Mouse (Mus musculus): ENCODE measurements around the gene Slc6a2. TPM values are rescaled to one million over a fixed set of nuclear protein-coding genes. Genes with fewer than 3 reads are reported as not detected.

The Slc6a2 gene
- polyA plus RNA-seq, 1 experiment from 2014 or later = 0.07 TPM

GRCm38 (mm10) chr8:93030664-93031063, 70.8 kb downstream of the Slc6a2 start:
- DNase-seq (ENCODE audit: low spot score) (no peak), ATAC-seq (ENCODE audit: low FRiP score, low TSS enrichment) (peak; percentile 85)
- no peak overlapping the region for H3K9ac ChIP-seq (ENCODE audit: low read length)
- H3K27ac ChIP-seq (replicated peaks) = no peak overlapping the region
- 61% methylated on average over 2 of the region's 2 CpGs for WGBS
- H3K36me3 ChIP-seq (ENCODE audit: control insufficient read depth, insufficient read depth, low read length) = no peaks in the 10 kb centered on the region
- no peak overlapping the region for H3K4me2 ChIP-seq (replicated peaks; ENCODE audit: low read depth)
- no peaks in the 10 kb centered on the region for H3K4me1 ChIP-seq (replicated peaks; ENCODE audit: control insufficient read depth, insufficient read depth)
- H3K9me3 ChIP-seq (ENCODE audit: control insufficient read depth, low read length) = no peaks in the 10 kb centered on the region
- TF ChIP-seq CTCF (IDR thresholded peaks at IDR 0.05; ENCODE audit: low read depth) = no peak
- no peak for TF ChIP-seq EP300 (optimal IDR thresholded peaks at IDR 0.05)
- no peak overlapping the region for H3K4me3 ChIP-seq (ENCODE audit: low read depth, low read length)
- no peaks in the 10 kb centered on the region for H3K27me3 ChIP-seq (ENCODE audit: control insufficient read depth, insufficient read depth, low read length)

GRCm38 (mm10) chr8:93038831-93039230, 79.0 kb downstream of the Slc6a2 start:
- ATAC-seq (ENCODE audit: low FRiP score, low TSS enrichment) (no peak), DNase-seq (ENCODE audit: low spot score) (no peak)
- no peak overlapping the region for H3K4me3 ChIP-seq (ENCODE audit: low read depth, low read length)
- no peaks in the 10 kb centered on the region for H3K36me3 ChIP-seq (ENCODE audit: control insufficient read depth, insufficient read depth, low read length)
- 11% methylated on average over 2 of the region's 2 CpGs for WGBS
- no peaks in the 10 kb centered on the region for H3K4me1 ChIP-seq (replicated peaks; ENCODE audit: control insufficient read depth, insufficient read depth)
- TF ChIP-seq EP300 (optimal IDR thresholded peaks at IDR 0.05) (no peak), CTCF (IDR thresholded peaks at IDR 0.05; ENCODE audit: low read depth) (no peak)
- H3K27ac ChIP-seq (replicated peaks) = no peak overlapping the region
- no peaks in the 10 kb centered on the region for H3K27me3 ChIP-seq (ENCODE audit: control insufficient read depth, insufficient read depth, low read length)
- no peak overlapping the region for H3K9ac ChIP-seq (ENCODE audit: low read length)
- H3K4me2 ChIP-seq (replicated peaks; ENCODE audit: low read depth) = no peak overlapping the region
- no peaks in the 10 kb centered on the region for H3K9me3 ChIP-seq (ENCODE audit: control insufficient read depth, low read length)

GRCm38 (mm10) chr8:93040256-93040655, 80.4 kb downstream of the Slc6a2 start:
- H3K4me2 ChIP-seq (replicated peaks; ENCODE audit: low read depth) = no peak overlapping the region
- no peak overlapping the region for H3K27ac ChIP-seq (replicated peaks)
- 64% methylated on average over 2 of the region's 2 CpGs for WGBS
- H3K9me3 ChIP-seq (ENCODE audit: control insufficient read depth, low read length) = no peaks in the 10 kb centered on the region
- no peak for DNase-seq (ENCODE audit: low spot score)
- no peak overlapping the region for H3K4me3 ChIP-seq (ENCODE audit: low read depth, low read length)
- H3K27me3 ChIP-seq (ENCODE audit: control insufficient read depth, insufficient read depth, low read length) = no peaks in the 10 kb centered on the region
- H3K36me3 ChIP-seq (ENCODE audit: control insufficient read depth, insufficient read depth, low read length) = no peaks in the 10 kb centered on the region
- no peak for TF ChIP-seq CTCF (IDR thresholded peaks at IDR 0.05; ENCODE audit: low read depth)
- TF ChIP-seq EP300 (optimal IDR thresholded peaks at IDR 0.05) = no peak
- ATAC-seq (ENCODE audit: low FRiP score, low TSS enrichment) = no peak
- no peak overlapping the region for H3K9ac ChIP-seq (ENCODE audit: low read length)
- H3K4me1 ChIP-seq (replicated peaks; ENCODE audit: control insufficient read depth, insufficient read depth) = no peaks in the 10 kb centered on the region

GRCm38 (mm10) chr8:93040776-93041567, 81.1 kb downstream of the Slc6a2 start:
- Histone ChIP-seq H3K9me3 (ENCODE audit: control insufficient read depth, low read length) (no peaks in the 10 kb centered on the region), H3K4me2 (replicated peaks; ENCODE audit: low read depth) (no peak overlapping the region), H3K27me3 (ENCODE audit: control insufficient read depth, insufficient read depth, low read length) (no peaks in the 10 kb centered on the region), H3K4me1 (replicated peaks; ENCODE audit: control insufficient read depth, insufficient read depth) (no peaks in the 10 kb centered on the region), H3K4me3 (ENCODE audit: low read depth, low read length) (no peak overlapping the region), H3K9ac (ENCODE audit: low read length) (no peak overlapping the region), H3K27ac (replicated peaks) (no peak overlapping the region), H3K36me3 (ENCODE audit: control insufficient read depth, insufficient read depth, low read length) (no peaks in the 10 kb centered on the region)
- ATAC-seq (ENCODE audit: low FRiP score, low TSS enrichment) (no peak), DNase-seq (ENCODE audit: low spot score) (no peak)
- 85% methylated on average over 4 of the region's 4 CpGs for WGBS
- TF ChIP-seq EP300 (optimal IDR thresholded peaks at IDR 0.05) = no peak
- TF ChIP-seq CTCF (IDR thresholded peaks at IDR 0.05; ENCODE audit: low read depth) = no peak

GRCm38 (mm10) chr8:93043083-93043482, 83.2 kb downstream of the Slc6a2 start:
- no peaks in the 10 kb centered on the region for H3K9me3 ChIP-seq (ENCODE audit: control insufficient read depth, low read length)
- no peaks in the 10 kb centered on the region for H3K36me3 ChIP-seq (ENCODE audit: control insufficient read depth, insufficient read depth, low read length)
- no peak overlapping the region for H3K4me2 ChIP-seq (replicated peaks; ENCODE audit: low read depth)
- DNase-seq (ENCODE audit: low spot score) = no peak
- no peak for ATAC-seq (ENCODE audit: low FRiP score, low TSS enrichment)
- no peaks in the 10 kb centered on the region for H3K27me3 ChIP-seq (ENCODE audit: control insufficient read depth, insufficient read depth, low read length)
- H3K9ac ChIP-seq (ENCODE audit: low read length) = no peak overlapping the region
- TF ChIP-seq CTCF (IDR thresholded peaks at IDR 0.05; ENCODE audit: low read depth) (no peak), EP300 (optimal IDR thresholded peaks at IDR 0.05) (no peak)
- 23% methylated on average over 1 of the region's 1 CpGs for WGBS
- H3K4me1 ChIP-seq (replicated peaks; ENCODE audit: control insufficient read depth, insufficient read depth) = no peaks in the 10 kb centered on the region
- no peak overlapping the region for H3K4me3 ChIP-seq (ENCODE audit: low read depth, low read length)
- no peak overlapping the region for H3K27ac ChIP-seq (replicated peaks)

- ATAC-seq (ENCODE audit: low FRiP score, low TSS enrichment) = no peak
- H3K4me3 ChIP-seq (ENCODE audit: low read depth, low read length) = no peak within 1 kb of the TSS
- no peak within 1 kb of the TSS for H3K27ac ChIP-seq (replicated peaks)
- no peaks in the 10 kb centered on the region for H3K27me3 ChIP-seq (ENCODE audit: control insufficient read depth, insufficient read depth, low read length)
- H3K4me2 ChIP-seq (replicated peaks; ENCODE audit: low read depth) = no peak within 1 kb of the TSS
- no peak within 1 kb of the TSS for H3K9ac ChIP-seq (ENCODE audit: low read length)
- WGBS = 84% methylated on average over 3 of the region's 3 CpGs
- TF ChIP-seq CTCF (IDR thresholded peaks at IDR 0.05; ENCODE audit: low read depth) (no peak), EP300 (optimal IDR thresholded peaks at IDR 0.05) (no peak)
- no peak for DNase-seq (ENCODE audit: low spot score)
- no peaks in the 10 kb centered on the region for H3K36me3 ChIP-seq (ENCODE audit: control insufficient read depth, insufficient read depth, low read length)
- H3K9me3 ChIP-seq (ENCODE audit: control insufficient read depth, low read length) = no peaks in the 10 kb centered on the region
- H3K4me1 ChIP-seq (replicated peaks; ENCODE audit: control insufficient read depth, insufficient read depth) = no peaks in the 10 kb centered on the region
Observed at GRCm38 (mm10) chr8:93048092-93048491, 88.2 kb downstream of the Slc6a2 start, which contains the start of gene Ces1a. TSS of gene Ces1a (minus strand) at chr8:93048192.

All from stomach, postnatal 0 days (tissue).